Mouse (Mus musculus) CD4-positive, CD25-positive, alpha-beta regulatory T cell, adult 2 months (primary cell): ENCODE results near the gene Vcp.
"Not testable (repeated sequence)": the region's sequence is repeated elsewhere in the genome, so short reads cannot be mapped to it uniquely, and the experiment has no call there.

ENCODE experiments used
- DNase-seq: peaks from one replicate; pipeline ENCODE4 v3.0.0-alpha.2; 2012; ENCODE audit warnings: low read depth, low spot score

Gene Vcp

DNA sequence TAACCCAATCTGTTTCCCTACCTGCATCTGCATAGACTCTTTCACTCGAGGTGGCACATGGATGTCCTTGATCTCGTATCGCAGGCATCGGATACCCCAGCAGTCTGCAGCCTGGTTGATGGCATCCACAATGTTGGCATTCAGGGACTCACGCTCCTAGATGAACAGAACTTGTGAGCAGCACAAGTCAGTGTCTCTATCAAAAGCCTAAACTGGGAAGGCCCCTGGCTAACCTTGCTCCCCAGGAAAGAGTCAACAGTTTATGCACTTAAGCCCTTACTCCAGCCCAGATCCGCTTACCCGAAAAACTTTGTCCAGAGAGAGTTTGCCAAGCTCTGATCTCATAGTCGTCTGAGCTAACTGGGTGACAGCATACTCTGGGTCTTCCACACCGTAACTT lies 29.4 kb upstream of the Vcp start:
- DNase-seq: no peak

DNA sequence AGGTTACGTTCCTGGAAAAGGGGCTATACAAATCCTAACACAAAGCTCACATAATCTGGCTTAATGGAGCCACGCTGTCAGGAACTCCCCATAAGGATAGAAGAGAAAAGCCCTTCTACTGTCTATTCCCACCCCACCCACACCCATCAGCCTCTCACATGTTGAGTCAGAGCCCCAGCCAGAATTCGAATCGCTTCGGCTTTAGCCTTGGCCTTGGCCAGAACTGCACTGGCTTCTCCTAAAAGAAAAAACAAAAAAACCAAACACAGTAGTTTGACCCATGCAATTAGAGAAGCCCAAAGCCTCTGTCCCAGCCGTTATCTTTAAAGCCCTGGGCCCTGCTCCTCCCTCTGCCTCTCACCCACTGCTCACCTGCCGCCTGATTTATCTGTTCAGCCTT lies 28.8 kb upstream of the Vcp start:
- DNase-seq: no peak

DNA sequence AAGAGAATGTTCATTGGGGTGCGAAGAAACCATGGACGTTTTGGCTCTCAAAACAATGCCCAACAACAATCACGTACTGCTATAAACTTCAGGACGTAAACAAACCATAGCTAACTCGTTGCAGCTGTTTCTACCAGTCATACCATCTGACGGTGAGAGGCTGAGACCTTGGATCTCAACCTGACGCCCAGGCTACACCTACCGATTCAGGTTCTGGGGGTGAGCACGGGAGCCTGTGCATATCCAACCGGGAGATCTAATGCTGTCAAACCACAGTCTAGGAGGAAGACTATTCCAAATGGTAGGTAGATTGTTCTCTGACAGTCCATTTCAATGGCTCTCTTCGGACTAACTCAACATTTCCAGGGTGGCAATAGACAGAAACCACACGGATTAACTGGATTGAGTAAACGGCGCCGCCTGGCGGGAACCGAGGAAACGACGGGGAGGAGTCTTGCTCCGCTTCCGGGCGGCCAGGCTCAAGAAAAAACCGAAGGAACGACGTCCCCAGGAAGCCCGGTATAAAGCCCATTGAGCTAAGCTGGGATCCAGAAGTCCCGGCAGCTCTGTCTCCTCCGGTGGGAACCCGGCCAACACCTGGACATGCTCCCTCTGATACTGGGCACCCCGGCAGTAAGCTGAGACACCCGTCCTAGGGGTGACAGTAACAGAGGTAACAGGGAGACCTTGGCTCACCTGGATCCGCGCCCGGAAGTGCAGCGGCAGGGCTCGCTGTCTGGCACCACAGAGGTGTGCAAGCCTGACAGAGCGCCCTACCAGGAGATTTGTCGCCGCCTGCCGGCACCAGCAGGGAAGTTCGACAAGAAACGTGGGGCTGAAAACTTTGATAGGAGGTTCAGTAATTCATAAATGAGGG lies 25.0 kb upstream of the Vcp start, which contains the start of gene Pigo:
Gene Pigo (minus strand): TSS at position 736 of the 877 bp plus-strand sequence.
- peak; percentile 95 for DNase-seq

DNA sequence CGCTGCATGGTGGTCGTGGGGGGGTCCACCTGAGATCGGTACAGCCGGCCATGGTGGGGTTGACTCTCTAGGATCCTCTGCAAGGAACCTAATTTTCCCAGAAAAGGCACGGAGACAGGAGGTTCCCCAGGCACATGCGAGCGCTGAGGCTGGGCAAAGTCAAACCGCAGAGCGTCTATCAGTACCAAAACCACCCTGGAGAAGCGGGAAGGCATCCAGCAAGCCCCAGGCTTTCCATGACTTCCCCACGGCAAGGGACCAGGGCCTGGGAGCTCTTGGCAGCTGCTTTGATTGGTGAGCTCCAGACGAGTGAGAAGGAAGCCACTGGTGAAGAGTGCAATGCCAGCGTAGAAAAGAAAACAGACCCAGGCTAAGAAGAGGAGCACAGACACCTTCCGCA lies 24.4 kb upstream of the Vcp start:
- DNase-seq: no peak

DNA sequence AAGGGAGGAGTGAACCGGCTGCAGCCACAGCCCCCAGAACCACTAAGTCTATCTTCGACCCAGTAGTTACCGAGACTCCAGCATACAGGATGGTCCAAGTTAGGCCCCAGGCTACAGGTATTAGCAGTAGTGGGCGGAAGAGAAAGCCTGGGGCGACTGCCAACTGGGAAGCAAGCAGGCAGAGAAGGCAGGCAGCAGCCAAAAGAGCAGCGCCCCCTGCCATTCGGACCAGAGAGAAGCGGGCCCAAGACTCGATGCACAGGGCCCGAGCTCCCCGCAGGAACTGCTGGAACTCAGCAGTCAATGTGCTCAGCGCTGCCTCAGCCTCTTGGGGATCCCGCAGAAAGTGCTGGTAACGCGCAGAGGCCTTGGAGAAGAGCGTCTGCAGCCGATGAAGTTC lies 21.0 kb upstream of the Vcp start:
- no peak for DNase-seq

DNA sequence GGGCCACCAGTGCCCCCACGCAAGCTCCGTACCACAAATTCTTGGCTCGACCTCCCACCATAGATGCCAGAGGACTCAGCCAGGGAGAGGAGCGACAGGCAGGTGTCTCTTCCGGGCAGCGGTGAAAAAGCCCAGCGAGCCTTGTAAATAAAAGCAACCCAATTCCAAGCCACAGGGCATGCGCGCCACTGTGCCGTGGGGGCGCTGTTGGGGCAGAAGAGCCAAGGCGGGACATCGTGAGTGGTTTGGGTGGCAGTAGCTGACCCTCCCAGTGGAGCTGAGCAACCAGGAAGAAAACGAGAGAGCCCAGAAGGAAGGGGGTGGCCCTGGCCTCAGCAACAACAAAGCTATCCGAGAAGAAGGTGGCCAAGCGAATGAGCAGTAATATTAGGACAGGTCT lies 20.6 kb upstream of the Vcp start:
- DNase-seq: no peak

DNA sequence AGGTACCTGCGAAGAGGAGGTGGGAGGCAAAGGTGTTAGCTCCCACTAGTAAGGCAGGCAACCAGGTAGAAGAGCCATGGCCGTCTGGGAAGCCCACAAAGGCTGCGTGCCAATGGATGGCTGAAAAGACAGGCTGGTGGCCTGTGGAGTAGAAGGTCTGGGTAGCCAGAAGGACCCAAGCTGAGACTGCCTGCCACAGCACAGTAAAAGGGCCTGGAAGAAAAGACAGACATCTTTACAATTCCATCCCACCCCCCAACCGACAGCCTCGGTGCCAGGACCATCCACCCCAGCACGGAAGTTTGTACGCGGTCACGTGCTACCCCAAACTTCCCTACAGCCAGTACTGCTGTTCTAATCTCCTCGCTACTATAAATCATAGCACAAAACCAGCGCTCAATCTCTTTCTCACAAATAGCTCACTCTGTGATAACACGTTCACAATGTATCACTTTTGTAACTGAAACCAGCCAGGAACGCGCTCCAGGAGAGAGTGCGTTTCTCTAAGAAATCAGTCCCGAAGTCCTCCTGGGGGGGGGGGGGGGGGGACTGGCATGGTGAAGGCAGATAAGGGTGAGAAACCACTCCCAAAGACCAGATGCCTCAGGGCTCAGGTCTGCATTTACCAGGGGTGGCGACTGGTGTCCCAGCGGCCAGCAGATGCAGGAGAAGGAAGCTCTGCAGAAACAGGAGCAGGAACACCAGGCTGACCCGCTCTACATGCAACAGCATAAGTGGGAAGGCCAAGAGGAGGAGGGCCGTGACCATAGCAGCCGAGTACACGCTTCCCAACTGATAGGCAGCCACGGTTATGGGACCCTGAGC lies 19.5 kb upstream of the Vcp start:
- no peak for DNase-seq

DNA sequence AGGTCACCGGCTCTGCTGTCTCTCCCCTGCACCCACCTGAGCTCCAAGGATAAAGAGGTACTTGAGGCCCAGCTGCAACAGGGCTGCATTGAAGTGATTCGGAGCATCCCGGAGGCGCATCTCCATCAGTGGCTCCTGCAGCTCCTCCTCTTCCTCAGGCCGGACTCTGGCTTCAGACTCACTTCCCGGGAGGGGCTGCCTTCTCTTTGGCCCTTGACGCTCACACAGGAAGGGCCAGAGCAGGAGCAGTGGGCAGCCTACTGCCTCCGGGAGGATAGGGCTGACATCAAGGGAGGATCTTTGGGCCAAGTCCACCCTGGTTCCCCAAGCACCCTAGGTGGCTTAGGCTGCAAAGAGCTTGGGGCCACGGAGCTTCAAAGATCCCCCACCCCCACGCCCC lies 18.9 kb upstream of the Vcp start:
- no peak for DNase-seq

DNA sequence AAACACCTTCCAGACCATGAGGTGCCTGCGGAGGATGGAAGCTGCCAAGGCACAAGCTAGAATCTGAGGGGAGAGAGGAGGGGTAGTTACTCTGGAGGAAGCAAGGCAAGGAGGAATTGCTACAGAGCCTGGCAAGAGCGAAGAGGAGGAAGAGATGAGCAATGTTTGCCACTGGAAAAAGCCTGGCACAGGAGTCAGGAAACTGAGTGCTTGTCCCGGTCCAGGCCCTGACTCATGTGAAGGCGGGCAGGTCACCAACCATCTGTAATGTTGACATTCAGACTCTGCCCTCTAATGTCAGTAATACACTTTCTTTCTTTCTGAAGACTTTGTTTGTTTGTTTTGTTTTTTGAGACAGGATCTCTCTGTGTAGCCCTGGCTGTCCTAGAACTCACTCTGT lies 17.8 kb upstream of the Vcp start:
- DNase-seq: no peak

DNA sequence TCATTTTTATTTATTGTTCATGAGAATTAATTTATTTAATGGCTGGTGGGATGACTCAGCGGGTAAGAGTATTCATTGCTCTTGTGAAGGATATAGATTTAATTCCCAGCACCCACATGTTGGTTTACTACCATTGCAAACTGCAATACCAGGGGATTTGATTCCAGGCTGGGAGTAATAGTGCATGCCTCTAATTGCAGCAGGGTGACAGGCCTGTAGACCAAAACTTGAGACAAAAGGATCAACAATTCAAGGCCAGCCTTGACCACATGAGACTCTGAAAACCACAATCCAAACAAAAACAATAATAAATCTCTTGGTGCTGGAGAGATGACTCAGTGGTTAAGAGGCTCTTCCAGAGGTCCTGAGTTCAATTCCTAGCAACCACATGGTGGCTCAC lies 11.8 kb upstream of the Vcp start:
- DNase-seq: no peak

DNA sequence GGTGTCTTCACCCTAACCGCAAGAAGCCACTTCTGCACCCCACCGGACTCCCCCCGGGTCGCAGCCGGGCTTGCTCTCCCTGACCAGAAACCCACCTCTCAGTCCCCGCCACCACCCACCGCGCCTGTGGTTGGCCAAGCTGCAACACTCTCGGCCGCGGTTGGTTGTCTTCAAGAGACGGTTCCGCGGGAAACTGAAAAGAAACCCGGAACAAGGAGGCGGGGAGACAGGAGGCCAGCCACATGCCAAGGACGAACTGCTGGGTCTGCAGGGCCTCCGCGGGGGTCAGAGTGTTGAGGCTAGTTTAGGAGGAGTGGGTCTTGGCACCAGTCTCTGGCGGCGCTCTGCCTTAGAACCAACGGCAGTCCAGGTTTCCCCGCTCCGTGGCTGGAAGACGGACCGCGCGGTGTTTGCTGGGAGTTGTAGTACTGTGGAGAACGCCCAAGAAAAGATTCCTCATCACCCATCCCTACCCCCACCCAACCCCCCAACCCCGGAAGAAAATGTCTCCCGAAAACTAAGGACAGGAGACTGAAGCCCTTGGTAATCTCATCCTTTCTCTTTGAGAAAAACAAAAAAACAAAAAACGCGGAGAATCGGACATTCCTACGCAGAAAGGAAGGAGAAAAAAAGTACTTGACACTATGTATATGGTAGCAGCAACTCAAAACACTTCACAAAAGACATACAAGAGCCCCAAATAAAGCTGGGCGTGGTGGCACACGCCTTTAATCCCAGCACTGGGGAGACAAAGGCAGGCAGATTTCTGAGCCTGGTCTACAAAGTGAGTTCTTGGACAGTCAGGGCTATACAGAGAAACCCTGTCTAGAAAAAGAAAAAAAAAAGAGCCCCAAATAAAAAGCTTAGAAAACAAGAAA lies 10.1 kb upstream of the Vcp start, which contains the start of gene Fancg:
Gene Fancg (minus strand): TSS at position 346 of the 878 bp plus-strand sequence.
- DNase-seq: peak; percentile 78

DNA sequence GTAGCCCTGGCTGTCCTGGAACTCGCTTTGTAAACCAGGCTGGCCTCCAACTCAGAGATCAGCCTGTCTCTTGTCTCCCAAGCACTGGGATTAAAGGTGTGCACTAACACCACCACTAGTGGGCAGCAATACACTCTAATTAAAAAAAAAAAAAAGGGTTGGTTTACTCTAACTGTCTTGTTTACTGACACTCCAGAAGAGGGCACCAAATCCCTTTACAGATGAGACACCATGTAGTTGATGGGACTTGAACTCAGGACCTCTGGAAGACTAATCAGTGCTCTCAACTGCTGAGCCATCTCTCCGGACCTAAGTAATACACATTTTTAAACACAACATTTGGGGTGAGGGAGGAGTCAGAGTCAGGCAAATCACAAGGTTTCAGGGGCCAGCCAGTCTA lies 5.5 kb upstream of the Vcp start:
- peak; percentile 80 for DNase-seq

DNA sequence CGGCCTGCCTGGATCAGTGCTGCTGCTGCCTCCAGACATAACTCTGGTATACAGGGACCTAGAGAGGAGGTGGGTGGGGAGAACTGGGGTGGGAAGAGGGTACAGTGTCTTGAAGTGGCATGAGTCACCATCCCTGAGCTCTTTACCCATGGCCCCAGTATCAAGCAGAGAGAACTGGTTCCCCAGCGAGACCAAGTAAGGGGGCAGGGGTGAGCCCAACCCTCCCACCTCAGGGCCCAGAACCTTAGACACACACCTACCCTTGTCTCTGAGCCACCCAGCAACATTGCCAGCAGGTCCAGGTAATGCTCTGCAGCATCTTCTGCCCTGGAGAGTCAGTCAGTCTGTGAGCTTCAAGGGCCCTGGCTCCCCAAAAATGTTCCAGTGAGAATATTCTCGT lies 4.6 kb upstream of the Vcp start:
- no peak for DNase-seq

DNA sequence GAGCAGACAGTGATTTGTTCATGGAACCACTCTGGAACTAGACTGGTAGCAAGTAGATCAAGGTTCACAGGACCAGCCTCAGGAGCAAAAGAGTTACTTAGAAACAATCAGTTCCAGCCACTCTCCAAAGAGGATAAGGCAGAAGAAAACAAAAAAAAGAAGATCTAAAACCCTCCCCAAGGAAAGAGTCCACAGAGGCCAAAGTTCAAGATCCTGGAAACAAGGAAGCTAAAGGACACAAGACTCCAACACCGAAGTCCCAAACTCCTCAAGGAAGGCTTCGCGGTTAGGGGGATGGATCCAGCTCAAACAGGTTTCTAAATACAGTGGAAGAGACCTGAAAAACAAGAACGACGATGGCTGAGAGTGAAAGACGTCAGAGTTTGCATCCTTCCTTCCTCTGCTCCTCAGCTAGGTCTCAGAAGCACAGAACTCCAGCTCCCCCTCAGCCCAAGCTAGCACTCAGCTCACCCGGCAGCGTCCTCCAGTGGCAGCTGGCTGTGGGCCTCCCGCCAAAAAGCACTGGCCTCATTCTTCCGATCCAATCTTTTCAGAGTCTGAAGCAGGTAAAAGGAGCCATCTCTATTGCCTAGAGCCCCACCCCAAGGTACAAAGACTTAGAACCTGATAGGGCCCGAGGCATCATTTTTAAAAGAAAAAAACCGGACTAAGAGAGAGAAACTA lies 2.6 kb upstream of the Vcp start:
- DNase-seq: no peak

DNA sequence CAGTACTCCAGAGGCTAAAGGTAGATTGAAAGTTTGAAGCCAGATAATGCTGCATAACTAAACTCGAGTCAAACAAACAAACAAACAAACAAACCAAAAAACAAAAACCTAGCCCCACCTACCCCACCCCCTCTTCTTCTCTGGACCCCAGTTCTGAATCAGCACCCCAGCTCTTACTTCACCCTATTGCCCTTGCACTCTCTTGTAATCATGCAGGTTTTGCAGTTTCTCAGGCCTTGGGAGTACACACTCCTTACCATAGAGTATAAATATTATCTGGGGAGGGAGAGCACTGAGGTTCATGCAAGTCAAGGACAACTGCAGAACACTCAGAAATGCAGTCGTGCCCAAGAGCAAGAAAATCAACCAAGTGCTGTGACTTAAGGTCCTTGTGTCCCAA lies 965 bp upstream of the Vcp start:
- DNase-seq: no peak

DNA sequence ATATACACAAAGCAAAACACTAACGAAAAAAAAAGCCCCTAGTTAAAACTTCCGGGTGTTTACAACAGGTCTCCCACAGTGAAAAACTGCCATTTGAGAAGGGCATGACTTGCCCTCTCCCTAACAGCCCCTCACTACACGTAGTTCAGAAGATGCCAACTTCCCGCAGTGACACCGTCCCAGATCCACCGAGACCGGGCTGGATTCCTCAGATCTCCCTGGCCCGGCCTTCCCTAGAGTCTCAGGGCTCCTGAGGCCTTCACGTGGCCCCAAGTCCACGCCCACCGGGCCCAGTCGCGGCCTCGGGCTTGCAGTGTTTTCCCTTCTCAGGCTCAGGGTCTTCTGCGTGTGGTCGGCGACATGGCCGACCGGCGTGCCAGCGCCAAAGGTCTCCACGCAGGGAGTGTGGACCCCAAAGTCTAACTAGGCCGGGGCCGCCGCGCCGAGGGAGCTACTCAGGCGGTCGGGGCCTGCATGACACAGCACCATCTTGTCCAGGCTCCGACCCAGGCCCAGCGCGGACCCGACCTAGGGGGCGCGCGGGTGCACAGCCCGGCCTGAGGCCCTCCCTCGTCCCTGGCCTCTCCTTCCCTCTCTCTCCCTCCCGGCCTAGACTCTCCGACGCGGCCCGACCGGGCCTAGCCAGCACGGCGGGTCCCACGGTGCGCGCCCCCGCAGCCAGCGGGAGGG lies 711 bp downstream of the Vcp start:
- DNase-seq: peak; percentile 77

DNA sequence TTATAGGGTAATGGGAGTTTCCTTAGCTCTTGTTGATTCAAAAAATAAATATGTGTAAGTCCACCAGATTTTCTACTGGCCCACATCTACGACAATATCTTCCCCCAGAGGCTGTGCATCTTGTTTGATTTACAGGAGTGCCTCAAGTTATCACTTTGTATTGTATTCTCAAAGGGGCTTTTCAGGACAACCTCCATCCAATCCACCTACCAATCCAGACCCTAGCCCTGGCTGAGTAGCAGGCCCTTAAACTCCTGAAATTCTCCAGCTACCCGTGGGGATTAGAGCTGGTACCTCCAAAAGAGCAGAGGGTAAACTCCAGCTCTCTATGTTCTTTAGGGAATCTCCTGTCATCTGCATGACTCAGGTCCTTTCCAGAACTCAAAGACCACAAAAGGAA lies 2.3 kb downstream of the Vcp start:
- DNase-seq: no peak

DNA sequence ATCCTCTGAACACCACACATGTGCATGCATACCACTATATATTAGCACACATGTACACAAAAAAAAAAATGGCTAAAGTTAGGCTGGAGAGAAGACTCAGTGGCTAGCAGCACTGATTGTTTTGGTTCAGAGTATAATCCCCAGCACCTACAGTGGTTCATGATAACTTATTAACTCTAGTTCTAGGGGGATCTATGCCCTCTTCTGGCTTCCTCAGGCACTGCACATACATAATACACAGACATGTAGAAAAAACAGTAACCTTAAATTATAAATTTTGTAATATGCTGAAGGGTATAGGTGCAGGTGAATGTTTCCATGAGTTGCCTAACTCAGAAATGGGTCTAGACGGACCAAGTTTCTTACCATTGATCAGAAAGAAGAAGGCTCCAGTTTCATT lies 12.0 kb downstream of the Vcp start:
- no peak for DNase-seq

DNA sequence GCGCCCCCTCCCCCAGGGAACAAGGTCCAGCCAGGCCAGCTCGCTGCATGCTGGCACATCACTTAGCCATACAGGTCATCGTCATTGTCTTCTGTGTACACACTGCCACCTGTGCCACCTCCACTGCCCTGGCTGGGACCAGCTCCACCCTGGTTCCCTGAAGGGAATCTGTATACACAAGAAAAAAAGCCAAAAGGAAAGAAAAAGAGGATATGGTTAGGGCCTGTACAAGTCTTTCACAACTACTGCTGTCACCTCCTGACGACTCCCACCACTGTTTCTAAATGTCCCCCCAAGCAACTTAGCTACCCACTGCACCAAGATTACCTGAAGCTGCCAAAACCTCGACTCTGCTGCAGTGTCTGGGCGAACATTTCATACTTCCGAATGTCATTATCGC lies 19.8 kb downstream of the Vcp start:
- DNase-seq: not testable (repeated sequence)

DNA sequence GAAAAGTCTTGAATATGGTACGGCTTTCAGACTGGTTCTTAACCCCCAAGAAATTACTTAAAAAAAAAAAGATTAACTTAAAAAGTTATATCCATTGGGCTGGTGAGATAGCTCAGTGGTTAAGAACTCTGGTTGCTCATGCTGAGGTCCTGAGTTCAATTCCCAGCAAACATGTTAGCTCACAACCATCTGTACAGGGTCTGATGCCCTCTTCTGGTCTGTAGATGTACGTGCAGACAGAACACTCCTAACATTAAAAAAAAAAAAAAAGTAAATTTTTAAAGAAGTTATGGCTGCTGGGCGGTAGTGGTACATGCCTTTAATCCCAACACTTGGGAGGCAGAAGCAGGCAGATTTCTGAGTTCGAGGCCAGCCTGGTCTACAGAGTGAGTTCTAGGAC lies 22.2 kb downstream of the Vcp start:
- DNase-seq: peak; percentile 55

DNA sequence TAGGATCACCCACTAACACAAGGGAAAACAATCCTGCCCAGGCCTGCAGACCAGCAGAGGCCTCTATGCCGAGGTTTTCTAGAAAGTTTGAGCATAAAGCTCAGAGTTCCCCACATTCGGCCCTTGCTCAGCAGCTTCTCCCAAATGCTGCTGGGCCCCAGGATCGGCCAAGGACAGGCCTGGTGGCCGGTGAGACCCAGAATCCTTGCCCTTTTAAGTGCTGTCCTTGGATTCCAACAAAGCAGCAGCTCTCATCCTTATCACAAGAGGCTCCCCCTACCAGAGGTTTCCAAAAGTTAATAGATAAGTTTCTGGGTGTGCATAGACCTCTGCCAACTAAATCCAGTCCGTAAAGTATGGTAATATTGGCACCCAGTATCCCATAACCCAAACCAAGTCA lies 26.4 kb downstream of the Vcp start:
- no peak for DNase-seq
